Mouse (Mus musculus) erythroblast, embryonic 14.5 days (primary cell): ENCODE data around the gene Myo1a. TPM values are rescaled to one million over a fixed set of nuclear protein-coding genes. Genes with fewer than 3 reads are reported as not detected.

ENCODE experiments used
- H3K27me3 ChIP-seq: 2 replicates; pipeline ENCODE4 v1.6.1; 2012; ENCODE audit warnings: inconsistent platforms; ENCODE audit not compliant: control insufficient read depth
- H3K36me3 ChIP-seq: 2 replicates; pipeline ENCODE4 v1.6.1; 2012; ENCODE audit warnings: mild to moderate bottlenecking, inconsistent platforms; ENCODE audit not compliant: control insufficient read depth
- H3K4me1 ChIP-seq: 2 replicates; pipeline ENCODE4 v1.6.1; 2012; ENCODE audit warnings: inconsistent platforms; ENCODE audit not compliant: control insufficient read depth
- H3K4me3 ChIP-seq: replicated peaks from 2 replicates; pipeline ENCODE3; 2012; ENCODE audit warnings: moderate library complexity, mild to moderate bottlenecking, inconsistent platforms
- H3K9me3 ChIP-seq: 2 replicates; pipeline ENCODE4 v1.6.1; 2012; ENCODE audit warnings: low read length, inconsistent platforms, mixed read lengths; ENCODE audit not compliant: control insufficient read depth
- GATA1 ChIP-seq: IDR thresholded peaks from 2 replicates; pipeline ENCODE4 v1.6.1; 2012; ENCODE audit warnings: low read length, inconsistent platforms, mixed read lengths
- TAL1 ChIP-seq: IDR thresholded peaks from 3 replicates; pipeline ENCODE4 v1.6.1; 2012; ENCODE audit warnings: low read length, inconsistent platforms, mixed read lengths
- polyA plus RNA-seq: library from polyadenylated mRNA; stranded (reverse); fragments of >175 nt; gene quantifications from 2 replicates; pipeline ENCODE4 v1.2.3, GENCODE M21; 2012

The Myo1a gene
- polyA plus RNA-seq, 1 experiment = 0.02 TPM

DNA sequence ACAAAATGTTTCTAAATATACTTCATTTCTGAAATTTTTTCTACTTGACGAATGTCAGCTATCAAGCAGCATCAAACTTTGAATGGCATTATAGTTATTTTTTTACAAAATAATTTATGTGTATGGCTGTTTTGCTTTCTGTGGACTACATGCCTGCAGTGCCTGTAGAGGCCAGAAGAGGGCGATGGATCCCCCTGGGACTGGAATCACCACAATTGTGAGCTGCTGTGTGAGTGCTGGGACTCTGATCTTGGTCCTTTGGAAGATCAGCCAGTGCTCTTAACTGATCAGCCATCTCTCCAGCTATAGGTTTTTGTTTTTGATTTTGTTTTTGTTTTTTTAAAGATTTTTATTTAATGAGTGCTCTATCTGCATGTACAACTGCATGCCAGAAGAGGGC, 33.7 kb upstream of the Myo1a start:
- H3K36me3 ChIP-seq = no peaks in the 10 kb centered on the region
- TF ChIP-seq GATA1 (no peak), TAL1 (no peak)
- no peak overlapping the region for H3K4me3 ChIP-seq
- H3K4me1 ChIP-seq = peaks cover 26% of the 10 kb centered on the region
- peaks cover 38% of the 10 kb centered on the region for H3K27me3 ChIP-seq
- H3K9me3 ChIP-seq = peaks cover 6% of the 10 kb centered on the region; the same call in 1 of the 2 replicates

DNA sequence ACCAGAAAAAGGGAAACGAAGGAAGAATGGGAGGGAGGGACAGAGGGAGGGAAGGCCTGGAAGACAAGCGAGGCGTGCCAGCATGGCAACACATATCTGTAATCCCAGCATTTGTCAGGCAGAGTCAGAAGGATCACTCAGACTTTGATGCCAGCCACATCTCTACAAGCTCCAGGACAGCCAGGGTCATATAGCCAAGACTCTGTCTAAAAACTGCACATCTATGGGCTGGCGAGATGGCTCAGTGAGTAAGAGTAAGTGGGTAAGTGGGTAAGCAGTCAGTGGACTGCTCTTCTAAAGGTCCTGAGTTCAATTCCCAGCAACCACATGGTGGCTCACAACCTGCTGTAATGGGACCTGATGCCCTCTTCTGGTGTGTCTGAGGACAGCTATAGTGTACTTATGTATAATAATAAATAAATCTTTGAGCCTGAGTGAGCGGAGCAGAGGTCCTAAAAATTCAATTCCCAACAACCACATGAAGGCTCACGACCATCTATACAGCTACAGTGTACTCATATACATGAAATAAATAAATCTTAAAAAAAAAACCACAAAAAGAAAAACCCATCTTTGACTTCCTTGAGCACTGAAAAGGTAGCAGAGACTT, 30.8 kb upstream of the Myo1a start:
- H3K9me3 ChIP-seq = peaks cover 2% of the 10 kb centered on the region; the same call in 1 of the 2 replicates
- H3K27me3 ChIP-seq = peaks cover 9% of the 10 kb centered on the region
- TF ChIP-seq TAL1 (no peak), GATA1 (no peak)
- H3K4me1 ChIP-seq = peaks cover 30% of the 10 kb centered on the region
- peaks cover 5% of the 10 kb centered on the region for H3K36me3 ChIP-seq
- no peak overlapping the region for H3K4me3 ChIP-seq

DNA sequence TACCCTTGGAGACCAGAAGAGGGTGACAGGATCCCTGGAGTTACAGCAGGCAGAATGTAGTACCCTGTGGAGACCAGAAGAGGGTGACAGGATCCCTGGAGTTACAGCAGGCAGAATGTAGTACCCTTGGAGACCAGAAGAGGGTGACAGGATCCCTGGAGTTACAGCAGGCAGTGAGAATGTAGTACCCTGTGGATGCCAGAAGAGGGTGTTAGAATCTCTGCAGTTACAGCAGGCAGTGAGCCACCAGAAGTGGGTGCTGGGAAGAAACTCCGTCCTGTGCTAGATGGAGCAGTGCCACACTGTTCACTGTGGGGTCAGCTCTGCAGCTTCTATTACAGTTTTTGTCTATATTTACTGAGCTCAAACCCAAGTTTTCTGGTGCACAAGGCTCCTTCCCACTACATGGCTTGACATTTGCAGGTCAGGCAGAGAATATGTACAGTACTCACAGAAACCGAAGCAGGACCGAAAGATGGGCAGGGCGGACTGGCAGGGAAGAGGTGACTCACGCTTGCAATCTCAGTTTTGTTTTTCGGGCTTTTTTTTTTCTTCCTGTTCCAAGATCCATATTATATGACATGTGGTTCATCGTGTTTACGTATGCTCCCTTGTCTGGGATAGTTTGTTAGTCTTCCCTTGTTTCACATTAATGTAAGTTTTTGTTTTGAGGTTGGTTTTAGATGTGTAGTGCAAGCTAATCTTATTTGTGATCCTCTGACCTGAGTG, 30.0 kb upstream of the Myo1a start:
- Histone ChIP-seq H3K27me3 (peaks cover 3% of the 10 kb centered on the region; the same call in 1 of the 2 replicates), H3K36me3 (peaks cover 7% of the 10 kb centered on the region), H3K9me3 (peaks cover 2% of the 10 kb centered on the region; the same call in 1 of the 2 replicates), H3K4me3 (no peak overlapping the region), H3K4me1 (peaks cover 32% of the 10 kb centered on the region)
- TF ChIP-seq GATA1 (no peak), TAL1 (no peak)

DNA sequence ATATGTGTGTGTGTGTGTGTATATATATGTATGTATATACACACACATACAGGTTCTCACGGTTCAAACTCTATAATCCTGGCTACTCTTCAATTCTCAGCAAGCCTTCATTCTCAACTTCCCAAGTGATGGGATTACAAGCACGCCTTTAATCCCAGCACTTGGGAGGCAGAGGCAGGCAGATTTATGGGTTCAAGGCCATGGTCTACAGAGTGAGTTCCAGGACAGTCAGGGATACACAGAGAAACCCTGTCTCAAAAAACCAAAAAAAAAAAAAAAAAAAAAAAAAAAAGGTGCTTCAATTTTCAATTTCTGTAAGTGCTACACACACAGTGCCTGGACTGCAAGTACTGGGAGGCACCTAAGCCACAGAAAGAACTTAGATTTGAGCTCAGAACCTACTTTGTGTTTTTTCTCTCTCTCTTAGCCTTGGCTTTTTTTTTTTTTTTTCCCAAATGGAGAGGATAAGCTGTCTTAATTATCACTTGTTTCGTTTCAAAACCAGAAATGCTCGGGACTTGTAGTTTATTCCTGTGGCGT, 29.0 kb upstream of the Myo1a start:
- Histone ChIP-seq H3K4me1 (peaks cover 32% of the 10 kb centered on the region), H3K36me3 (peaks cover 8% of the 10 kb centered on the region), H3K27me3 (no peaks in the 10 kb centered on the region), H3K4me3 (peak overlapping the region; percentile 92), H3K9me3 (peaks cover 2% of the 10 kb centered on the region; the same call in 1 of the 2 replicates)
- TF ChIP-seq TAL1 (no peak), GATA1 (no peak)

DNA sequence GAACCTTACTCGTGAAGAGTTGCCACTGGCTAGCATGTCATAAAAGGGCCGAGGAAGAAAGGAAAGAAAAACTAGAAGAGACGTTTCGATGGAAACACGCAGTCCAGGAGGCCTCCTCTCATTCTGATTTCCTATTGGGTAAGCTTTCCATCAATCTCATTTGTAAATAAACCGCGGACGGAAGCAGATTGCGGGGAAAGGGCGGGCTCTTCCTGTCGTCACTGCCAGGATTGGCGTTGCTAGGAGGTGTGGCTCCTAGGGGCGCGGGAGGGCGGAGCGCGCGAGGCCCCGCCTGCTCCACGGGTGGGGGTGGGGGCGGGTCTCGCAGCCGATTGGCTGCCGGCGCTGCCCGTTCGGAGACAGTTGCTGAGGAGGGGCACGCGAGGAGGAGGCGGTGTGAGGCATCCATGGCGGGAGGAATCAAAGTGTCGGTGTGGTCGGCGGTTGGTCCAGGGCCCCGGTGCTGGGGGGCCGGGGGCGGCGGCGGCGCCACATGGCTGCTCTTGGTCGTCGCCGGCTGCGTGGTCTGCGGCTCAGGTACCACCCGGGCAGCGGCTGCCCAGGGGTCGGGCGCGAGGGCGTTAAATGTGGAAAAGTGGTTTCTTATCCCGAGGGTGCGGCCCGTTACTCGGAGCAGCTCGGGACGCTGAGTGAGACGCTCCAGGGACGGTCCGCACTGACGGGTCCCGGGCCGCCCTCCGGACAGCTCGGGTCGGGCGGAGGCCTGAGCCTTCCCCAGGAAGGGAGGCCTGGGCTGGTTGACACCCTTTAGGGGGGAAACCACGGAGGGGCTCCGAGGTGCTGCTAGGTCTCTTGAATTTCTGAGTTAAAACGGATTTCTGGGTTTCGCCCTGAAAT, 28.1 kb upstream of the Myo1a start:
- Histone ChIP-seq H3K9me3 (peaks cover 2% of the 10 kb centered on the region; the same call in 1 of the 2 replicates), H3K4me1 (peaks cover 32% of the 10 kb centered on the region), H3K27me3 (no peaks in the 10 kb centered on the region), H3K4me3 (peak overlapping the region; percentile 92), H3K36me3 (peaks cover 13% of the 10 kb centered on the region)
- TF ChIP-seq TAL1 (no peak), GATA1 (no peak)

DNA sequence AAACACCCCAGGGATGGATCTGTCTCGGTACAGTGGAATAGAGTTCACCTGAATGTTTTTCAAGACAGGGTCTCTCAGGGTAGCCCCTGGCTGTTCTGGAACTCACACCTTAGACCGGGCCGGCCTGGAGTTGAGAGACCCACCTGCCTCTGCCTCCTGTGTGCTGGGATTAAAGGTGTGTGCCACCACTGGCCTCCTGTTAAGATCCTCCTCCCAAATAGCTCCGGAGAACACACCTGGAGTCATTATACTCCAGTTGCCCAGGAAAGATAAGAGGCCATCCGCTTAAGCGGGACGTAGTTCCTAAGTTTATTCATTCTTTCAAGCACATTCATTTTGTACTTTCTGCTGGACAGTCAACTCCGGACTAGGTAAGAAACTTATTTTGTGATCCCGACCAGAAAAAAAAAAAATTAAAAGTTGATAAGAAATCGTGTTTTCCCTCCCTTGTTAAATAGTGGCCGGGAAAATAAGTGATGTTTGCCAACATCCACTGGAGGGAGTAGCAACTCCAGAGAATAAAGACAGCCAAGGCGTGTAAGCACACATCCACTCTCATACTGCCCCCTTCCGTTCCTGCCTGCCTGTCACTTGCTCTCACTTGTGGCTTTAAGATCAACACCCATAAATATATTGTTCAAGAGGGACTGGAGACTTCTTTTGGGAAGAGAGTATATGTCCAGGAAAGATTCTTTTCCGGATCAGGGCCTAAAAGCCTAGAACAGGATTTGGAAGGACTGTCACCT, 27.2 kb upstream of the Myo1a start:
- H3K9me3 ChIP-seq = peaks cover 2% of the 10 kb centered on the region; the same call in 1 of the 2 replicates
- peaks cover 35% of the 10 kb centered on the region for H3K4me1 ChIP-seq
- peaks cover 17% of the 10 kb centered on the region for H3K36me3 ChIP-seq
- no peaks in the 10 kb centered on the region for H3K27me3 ChIP-seq
- H3K4me3 ChIP-seq = peak overlapping the region; percentile 92
- TF ChIP-seq GATA1 (no peak), TAL1 (no peak)

DNA sequence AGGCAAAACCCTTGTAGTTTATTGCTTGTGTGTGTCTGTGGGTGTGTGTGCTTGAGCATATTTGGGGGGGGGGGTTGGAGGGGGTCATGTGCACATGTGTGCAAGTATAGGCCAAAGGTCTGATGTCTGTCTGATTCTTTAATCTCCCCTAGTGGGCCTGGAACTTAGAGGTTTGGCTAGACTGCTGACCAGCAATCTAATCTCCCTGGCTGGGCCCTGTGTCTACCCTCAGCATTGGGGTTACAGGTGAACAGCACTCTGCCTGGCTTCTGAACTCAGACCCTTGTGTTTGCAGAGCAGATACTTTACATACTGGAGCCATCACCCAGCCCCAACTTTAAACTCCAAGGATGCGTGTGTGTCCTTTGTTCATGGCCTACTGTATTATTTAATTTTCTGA, 25.8 kb upstream of the Myo1a start:
- Histone ChIP-seq H3K36me3 (peaks cover 20% of the 10 kb centered on the region), H3K27me3 (no peaks in the 10 kb centered on the region), H3K9me3 (peaks cover 2% of the 10 kb centered on the region; the same call in 1 of the 2 replicates), H3K4me1 (peaks cover 34% of the 10 kb centered on the region), H3K4me3 (no peak overlapping the region)
- no peak for TF ChIP-seq TAL1
- TF ChIP-seq GATA1 = no peak

DNA sequence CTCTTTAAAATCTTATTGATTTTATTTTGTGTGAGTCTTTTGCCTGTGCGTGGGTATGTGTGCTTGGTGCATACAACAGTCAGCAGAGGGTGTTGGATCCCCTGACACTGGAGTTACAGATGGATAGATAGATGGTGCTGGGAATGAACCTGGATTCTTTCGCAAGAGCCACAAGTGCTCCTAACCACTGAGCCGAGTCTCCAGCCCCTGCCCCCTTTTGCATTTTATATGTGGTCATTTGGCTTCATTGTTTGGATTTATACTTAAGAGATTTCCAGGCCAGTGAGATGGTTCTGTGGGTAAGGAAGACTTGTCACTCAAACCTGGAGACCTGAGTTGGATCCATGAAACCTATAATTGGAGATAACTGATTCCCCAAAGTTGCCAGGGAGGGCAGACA, 25.1 kb upstream of the Myo1a start:
- Histone ChIP-seq H3K27me3 (no peaks in the 10 kb centered on the region), H3K9me3 (no peaks in the 10 kb centered on the region), H3K36me3 (peaks cover 20% of the 10 kb centered on the region), H3K4me1 (peaks cover 33% of the 10 kb centered on the region), H3K4me3 (no peak overlapping the region)
- TF ChIP-seq GATA1 (no peak), TAL1 (no peak)
